Mouse (Mus musculus) spleen, adult 2 months (tissue): ENCODE measurements around the gene Fcgr1. TPM values are rescaled to one million over a fixed set of nuclear protein-coding genes. Genes with fewer than 3 reads are reported as not detected.
"Not testable (repeated sequence)": the region's sequence is repeated elsewhere in the genome, so short reads cannot be mapped to it uniquely, and the experiment has no call there.

Experiments used
- DNase-seq, 2 experiments: peaks; one replicate each; pipeline versions ENCODE4 v3.0.0 to v3.0.0-alpha.2; 2012 to 2021; ENCODE audit warnings: low spot score in 2 of 2, low read depth in 1 of 2
- H3K27ac ChIP-seq: fragments of 200-500 bp; 2 replicates; pipeline ENCODE4 v1.5.1; 2012; ENCODE audit warnings: low read length, inconsistent platforms; ENCODE audit not compliant: insufficient read depth
- H3K27me3 ChIP-seq: fragments of 200-500 bp; 2 replicates; pipeline ENCODE4 v1.6.1; 2012; ENCODE audit warnings: mild to moderate bottlenecking, moderate library complexity, low read length, inconsistent platforms; ENCODE audit not compliant: control insufficient read depth, insufficient read depth
- H3K36me3 ChIP-seq: fragments of 200-500 bp; 2 replicates; pipeline ENCODE4 v1.6.1; 2012; ENCODE audit warnings: mild to moderate bottlenecking, low read length, inconsistent platforms; ENCODE audit not compliant: control insufficient read depth, insufficient read depth
- H3K4me1 ChIP-seq: fragments of 200-500 bp; 2 replicates; pipeline ENCODE4 v1.6.1; 2011; ENCODE audit warnings: inconsistent platforms; ENCODE audit not compliant: control insufficient read depth, insufficient read depth, insufficient read length
- H3K4me3 ChIP-seq: fragments of 200-500 bp; 2 replicates; pipeline ENCODE4 v1.5.1; 2011; ENCODE audit warnings: mild to moderate bottlenecking, inconsistent platforms; ENCODE audit not compliant: insufficient read depth, insufficient read length; ENCODE audit errors: extremely low read depth
- CTCF ChIP-seq: fragments of 200-500 bp; IDR thresholded peaks from 2 replicates; pipeline ENCODE4 v1.5.1; 2011; ENCODE audit warnings: mild to moderate bottlenecking, inconsistent platforms; ENCODE audit not compliant: insufficient read depth, insufficient read length, insufficient replicate concordance; ENCODE audit errors: extremely low read depth
- POLR2A ChIP-seq: fragments of 200-500 bp; IDR thresholded peaks from 2 replicates; pipeline ENCODE4 v1.6.1; 2011; ENCODE audit warnings: low read depth, low read length, inconsistent platforms
- WGBS: fragments of 180-500 bp; shearing (Covaris S2); methylation state at CpG from one replicate; pipeline ENCODE4 v1.1.7; 2018; 5-methylcytosine and 5-hydroxymethylcytosine counted together
- polyA plus RNA-seq: library from polyadenylated mRNA; depleted of rRNA; stranded (reverse); fragments of >200 nt; gene quantifications from 2 replicates; pipeline ENCODE4 v1.2.3, GENCODE M21; 2012

The Fcgr1 gene
- polyA plus RNA-seq, 1 experiment: 6.0 TPM

DNA sequence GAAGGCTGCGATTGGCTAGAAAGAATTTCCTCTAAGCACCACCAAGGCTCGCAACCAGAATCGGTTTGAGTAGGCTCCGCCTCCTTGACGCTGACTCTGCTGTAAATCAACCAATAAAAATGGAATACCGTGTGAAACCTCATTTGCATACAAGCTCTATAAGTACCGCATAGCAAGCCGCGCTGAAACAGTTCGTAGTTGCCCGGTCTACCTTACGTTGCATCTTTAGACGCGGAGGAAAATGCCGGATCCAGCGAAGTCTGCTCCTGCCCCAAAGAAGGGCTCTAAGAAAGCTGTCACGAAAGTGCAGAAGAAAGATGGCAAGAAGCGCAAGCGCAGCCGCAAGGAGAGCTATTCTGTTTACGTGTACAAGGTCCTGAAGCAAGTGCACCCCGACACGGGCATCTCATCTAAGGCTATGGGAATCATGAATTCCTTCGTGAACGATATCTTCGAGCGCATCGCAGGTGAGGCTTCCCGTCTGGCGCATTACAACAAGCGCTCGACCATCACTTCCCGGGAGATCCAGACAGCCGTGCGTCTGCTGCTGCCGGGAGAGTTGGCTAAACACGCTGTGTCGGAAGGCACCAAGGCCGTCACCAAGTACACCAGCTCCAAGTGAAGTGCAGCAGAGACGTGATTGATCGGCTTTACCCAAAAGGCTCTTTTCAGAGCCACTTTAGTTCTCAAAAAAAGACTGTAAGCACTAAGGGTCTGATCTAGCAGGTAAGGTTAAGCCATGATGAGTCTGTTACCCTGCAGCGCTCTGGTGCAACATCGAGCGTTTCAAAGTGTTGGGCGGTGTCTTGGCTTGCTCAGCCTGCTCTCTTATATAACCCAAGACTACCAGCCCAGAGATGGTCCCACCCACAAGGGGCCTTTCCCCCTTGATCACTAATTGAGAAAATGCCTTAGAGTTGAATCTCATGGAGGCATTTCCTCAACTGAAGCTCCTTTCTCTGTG, 24.0 kb downstream of the Fcgr1 start, which contains the start of gene Hist2h2bb:
Hist2h2bb (plus strand) TSS at position 242 of the 964 bp plus-strand sequence.
- H3K36me3 ChIP-seq: no peaks in the 10 kb centered on the region
- TF ChIP-seq CTCF (no peak), POLR2A (peak; percentile 99)
- peak within 1 kb of the TSS; percentile 97 for H3K27ac ChIP-seq
- H3K4me1 ChIP-seq: peaks cover 6% of the 10 kb centered on the region; the same call in 1 of the 2 replicates
- peak; percentile 83 to 97 for DNase-seq
- peak within 1 kb of the TSS; percentile 73 for H3K4me3 ChIP-seq
- H3K27me3 ChIP-seq: no peaks in the 10 kb centered on the region
- WGBS: under 1% methylated on average over 45 of the region's 45 CpGs

- DNase-seq, H3K36me3 ChIP-seq, H3K4me1 ChIP-seq, H3K27me3 ChIP-seq: not testable (repeated sequence)
- WGBS: under 1% methylated on average over 16 of the region's 44 CpGs
- Histone ChIP-seq H3K27ac (peak overlapping the region; percentile 97), H3K4me3 (peak overlapping the region; percentile 58)
Observed at GRCm38 (mm10) chr3:96268776-96269378, 24.9 kb downstream of the Fcgr1 start.

GRCm38 (mm10) chr3:96268051-96268775, 25.6 kb downstream of the Fcgr1 start, which contains the start of gene Hist2h3b:
Gene Hist2h3b, plus strand, starts transcription at chr3:96268654.
- peak within 1 kb of the TSS; percentile 73 for H3K4me3 ChIP-seq
- WGBS: 21% methylated on average over 30 of the region's 30 CpGs

DNA sequence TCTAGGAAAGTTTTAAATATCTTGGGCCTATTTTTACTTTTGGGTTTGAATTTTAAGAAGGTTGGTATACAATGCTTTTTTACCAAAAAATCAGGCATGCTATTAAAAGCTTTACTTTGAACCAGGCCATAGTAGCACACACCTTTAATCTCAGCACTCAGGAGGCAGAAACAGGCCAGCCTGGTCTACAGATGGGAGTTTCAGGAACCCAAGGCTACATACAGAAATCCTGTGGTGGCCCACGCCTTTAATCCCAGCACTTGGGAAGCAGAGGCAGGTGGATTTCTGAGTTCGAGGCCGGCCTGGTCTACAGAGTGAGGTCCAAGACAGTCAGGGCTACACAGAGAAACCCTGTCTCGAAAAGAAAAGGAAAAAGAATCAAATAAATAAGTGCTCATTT, 26.2 kb downstream of the Fcgr1 start:
- Histone ChIP-seq H3K27me3 (no peaks in the 10 kb centered on the region), H3K4me1 (peaks cover 7% of the 10 kb centered on the region; the same call in 1 of the 2 replicates), H3K27ac (peak overlapping the region; percentile 8; the same call in 1 of the 2 replicates), H3K36me3 (no peaks in the 10 kb centered on the region), H3K4me3 (no peak overlapping the region)
- DNase-seq: no peak
- WGBS: 75% methylated on average over 4 of the region's 4 CpGs
- TF ChIP-seq CTCF: no peak
- TF ChIP-seq POLR2A: no peak

More at GRCm38 (mm10) chr3:96268051-96268775, 25.6 kb downstream of the Fcgr1 start, which contains the start of gene Hist2h3b:
- Histone ChIP-seq H3K36me3 (no peaks in the 10 kb centered on the region), H3K27me3 (no peaks in the 10 kb centered on the region), H3K27ac (peak within 1 kb of the TSS; percentile 97), H3K4me1 (peaks cover 7% of the 10 kb centered on the region; the same call in 1 of the 2 replicates)
- TF ChIP-seq CTCF: no peak
- peak; percentile 94 for TF ChIP-seq POLR2A
- DNase-seq: peak; percentile 69 to 75

- WGBS: 70% methylated on average over 8 of the region's 8 CpGs
- Histone ChIP-seq H3K36me3 (no peaks in the 10 kb centered on the region), H3K27me3 (no peaks in the 10 kb centered on the region), H3K4me1 (peaks cover 7% of the 10 kb centered on the region; the same call in 1 of the 2 replicates), H3K4me3 (no peak overlapping the region), H3K27ac (no peak overlapping the region)
- no peak for DNase-seq
- TF ChIP-seq CTCF: no peak
- TF ChIP-seq POLR2A: no peak
Observed at GRCm38 (mm10) chr3:96266132-96266710, 27.5 kb downstream of the Fcgr1 start.

DNA sequence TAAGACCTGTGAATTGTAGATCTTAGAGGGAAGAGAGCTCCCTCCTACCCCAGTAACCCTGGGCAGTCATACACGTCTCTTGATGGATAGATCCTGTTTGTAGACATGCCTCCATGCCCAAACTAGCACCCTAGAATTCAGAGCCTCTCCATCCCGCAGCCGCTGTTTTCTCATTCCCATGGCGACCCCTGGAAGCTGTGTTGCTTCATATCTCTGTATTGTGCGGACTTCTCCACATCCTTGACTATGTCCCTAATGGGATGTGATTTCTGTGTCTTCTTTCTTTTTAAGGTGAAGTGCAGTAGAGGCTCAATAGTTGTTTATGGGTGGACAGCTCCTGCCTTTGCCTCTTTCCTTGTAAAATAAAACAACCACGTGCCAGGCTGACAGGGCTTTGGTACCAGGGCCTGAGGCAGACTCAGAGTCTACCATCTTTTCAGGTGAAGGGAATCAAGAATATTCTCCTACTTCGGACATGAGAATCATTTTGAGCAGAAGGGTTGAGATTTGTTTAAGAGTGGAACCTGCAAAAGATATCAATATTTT, 29.3 kb downstream of the Fcgr1 start:
- H3K36me3 ChIP-seq: no peaks in the 10 kb centered on the region
- DNase-seq: no peak
- H3K27ac ChIP-seq: peak overlapping the region; percentile 100
- WGBS: 66% methylated on average over 7 of the region's 7 CpGs
- H3K27me3 ChIP-seq: no peaks in the 10 kb centered on the region
- H3K4me1 ChIP-seq: peaks cover 7% of the 10 kb centered on the region; the same call in 1 of the 2 replicates
- TF ChIP-seq CTCF (no peak), POLR2A (no peak)
- no peak overlapping the region for H3K4me3 ChIP-seq
